Mouse (Mus musculus) C2C12 (cell line): ENCODE data around the gene Shcbp1l. TPM values are rescaled to one million over a fixed set of nuclear protein-coding genes. Genes with fewer than 3 reads are reported as not detected.

Experiments
- H3K27me3 ChIP-seq: one replicate; pipeline ENCODE4 v1.6.1; 2011; ENCODE audit not compliant: control insufficient read depth, insufficient read depth, insufficient read length
- H3K36me3 ChIP-seq: one replicate; pipeline ENCODE4 v1.6.1; 2011; ENCODE audit not compliant: control insufficient read depth, insufficient read depth
- H3K4me3 ChIP-seq: one replicate; pipeline ENCODE4 v1.5.1; 2011; ENCODE audit warnings: mild to moderate bottlenecking, control low read depth; ENCODE audit not compliant: poor library complexity, insufficient read depth, severe bottlenecking
- H3K79me2 ChIP-seq: one replicate; pipeline ENCODE4 v1.6.1; 2011; ENCODE audit not compliant: control insufficient read depth, insufficient read depth
- H3K79me3 ChIP-seq: one replicate; pipeline ENCODE4 v1.6.1; 2011; ENCODE audit warnings: low read depth, control low read depth
- H3ac ChIP-seq: one replicate; pipeline ENCODE3; 2011; ENCODE audit warnings: low read depth; ENCODE audit not compliant: control insufficient read depth, insufficient read length
- CEBPB ChIP-seq: IDR thresholded peaks from one replicate; pipeline ENCODE4 v1.6.1; 2011; ENCODE audit warnings: low read depth, mild to moderate bottlenecking, control low read depth, moderate library complexity
- CTCF ChIP-seq: IDR thresholded peaks from one replicate; pipeline ENCODE4 v1.5.1; 2011; ENCODE audit not compliant: control insufficient read depth, insufficient read depth, insufficient read length
- FOSL1 ChIP-seq: IDR thresholded peaks from one replicate; pipeline ENCODE4 v1.8.0; 2011; ENCODE audit warnings: mild to moderate bottlenecking, low read length; ENCODE audit not compliant: poor library complexity, insufficient read depth, severe bottlenecking
- MAX ChIP-seq: IDR thresholded peaks from one replicate; pipeline ENCODE4 v1.6.1; 2011; ENCODE audit warnings: mild to moderate bottlenecking, control low read depth
- MYOD1 ChIP-seq: IDR thresholded peaks from one replicate; pipeline ENCODE4 v1.6.1; 2011; ENCODE audit warnings: low read depth; ENCODE audit not compliant: control insufficient read depth, insufficient read length
- MYOG ChIP-seq: IDR thresholded peaks from one replicate; pipeline ENCODE4 v1.6.1; 2011; ENCODE audit not compliant: control insufficient read depth, insufficient read length; ENCODE audit errors: extremely low read depth
- USF1 ChIP-seq: IDR thresholded peaks from one replicate; pipeline ENCODE4 v1.6.1; 2011; ENCODE audit warnings: low read depth, mild to moderate bottlenecking, control low read depth, moderate library complexity
- polyA plus RNA-seq: library from polyadenylated mRNA; unstranded; fragments of >200 nt; fragmentation: generic; extraction: Trizol; gene quantifications from one replicate; pipeline ENCODE4 v1.2.1, GENCODE M21; 2012; ENCODE audit warnings: missing spikeins

Shcbp1l gene
- polyA plus RNA-seq, 1 experiment: 0.08 TPM

GRCm38 (mm10) chr1:153431701-153432100 lies 6.7 kb downstream of the Shcbp1l start:
- TF ChIP-seq MAX (no peak), MYOD1 (no peak), CTCF (no peak), CEBPB (no peak), MYOG (no peak), FOSL1 (no peak)
- H3K4me3 ChIP-seq: no peak overlapping the region
- H3K79me3 ChIP-seq: no peaks in the 10 kb centered on the region
- no peaks in the 10 kb centered on the region for H3K79me2 ChIP-seq
- H3ac ChIP-seq: no peak overlapping the region
- peaks cover 5% of the 10 kb centered on the region for H3K27me3 ChIP-seq
- H3K36me3 ChIP-seq: no peaks in the 10 kb centered on the region

DNA sequence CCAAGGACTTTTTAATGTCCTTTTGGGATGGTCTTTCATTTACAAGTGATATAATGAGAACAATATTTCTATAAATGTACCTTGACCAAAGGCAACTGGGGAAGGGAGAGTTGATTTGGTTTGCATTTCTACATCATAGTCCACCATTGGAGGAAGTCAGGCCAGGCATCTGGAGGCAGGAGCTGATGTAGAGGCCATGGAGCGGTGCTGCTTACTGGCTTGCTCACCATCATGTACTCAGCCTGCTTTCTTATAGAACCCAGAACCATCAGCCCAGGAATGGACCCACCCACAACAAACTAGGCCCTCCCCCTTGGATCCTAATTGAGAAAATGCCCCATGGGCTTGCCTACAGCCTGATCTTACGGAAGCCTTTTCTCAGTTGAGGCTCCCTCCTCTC lies 7.4 kb downstream of the Shcbp1l start:
- no peaks in the 10 kb centered on the region for H3K36me3 ChIP-seq
- no peak overlapping the region for H3ac ChIP-seq
- H3K79me3 ChIP-seq: no peaks in the 10 kb centered on the region
- no peaks in the 10 kb centered on the region for H3K79me2 ChIP-seq
- peaks cover 5% of the 10 kb centered on the region for H3K27me3 ChIP-seq
- TF ChIP-seq MYOG (no peak), FOSL1 (no peak), CTCF (no peak), USF1 (no peak), MAX (no peak), CEBPB (no peak), MYOD1 (no peak)
- no peak overlapping the region for H3K4me3 ChIP-seq

DNA sequence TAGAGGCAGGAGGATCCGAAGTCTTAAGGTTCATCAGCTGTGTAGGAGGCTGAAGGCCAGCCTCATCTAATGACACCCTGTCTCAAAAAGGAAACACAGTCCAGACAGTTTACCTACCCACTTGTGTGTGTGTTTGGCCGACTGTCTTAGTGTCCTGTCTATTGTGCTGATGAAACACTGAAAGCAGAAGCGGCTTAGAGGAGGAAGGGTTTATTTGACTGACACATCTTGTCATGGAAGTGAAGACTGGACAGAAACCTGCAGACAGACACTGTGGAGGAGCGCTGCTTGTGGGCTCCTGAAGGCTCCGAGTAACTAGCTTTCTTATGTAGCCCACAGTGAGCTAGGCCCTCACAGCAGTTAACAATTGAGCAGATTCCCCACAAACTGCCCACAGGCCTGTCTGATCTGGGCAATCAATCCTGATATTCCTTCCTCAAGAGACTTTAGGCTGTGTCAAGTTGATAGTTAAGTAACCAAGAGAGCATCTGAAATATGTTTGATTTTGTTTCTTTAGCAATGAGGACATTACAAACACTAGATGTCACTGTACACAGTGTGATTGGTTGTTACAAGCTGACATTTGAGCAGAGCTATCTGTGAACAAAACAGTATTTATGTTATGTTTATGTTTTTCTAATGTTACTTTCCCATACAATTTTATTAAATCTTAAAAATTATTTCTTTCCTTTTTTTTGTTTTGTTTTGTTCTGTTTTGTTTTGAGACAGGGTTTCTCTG lies 9.1 kb downstream of the Shcbp1l start:
- Histone ChIP-seq H3K79me2 (no peaks in the 10 kb centered on the region), H3K27me3 (no peaks in the 10 kb centered on the region), H3K36me3 (no peaks in the 10 kb centered on the region), H3ac (no peak overlapping the region), H3K4me3 (no peak overlapping the region), H3K79me3 (no peaks in the 10 kb centered on the region)
- TF ChIP-seq USF1: no peak
- TF ChIP-seq MAX: no peak
- no peak for TF ChIP-seq CEBPB
- TF ChIP-seq CTCF: no peak
- TF ChIP-seq MYOD1: no peak
- TF ChIP-seq FOSL1: no peak
- no peak for TF ChIP-seq MYOG

DNA sequence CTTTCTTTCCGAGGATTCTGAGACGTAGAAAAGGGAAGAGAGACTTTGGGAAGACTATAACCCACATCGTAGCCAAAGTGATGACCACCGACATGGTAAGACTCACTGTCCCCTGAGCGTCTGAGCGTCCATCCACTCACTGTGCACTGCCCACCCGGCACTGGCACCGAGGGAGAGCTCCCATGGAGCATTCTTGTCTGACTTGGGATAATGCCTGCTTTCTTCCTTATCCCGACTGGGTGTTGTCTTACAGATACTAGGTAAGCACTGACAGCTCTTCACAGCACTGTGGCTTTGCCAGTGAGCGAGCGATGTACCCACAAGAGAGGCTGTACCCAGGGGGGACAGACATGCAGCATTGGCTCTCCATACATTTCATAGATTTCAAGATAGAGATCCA lies 12.6 kb downstream of the Shcbp1l start:
- Histone ChIP-seq H3K79me3 (no peaks in the 10 kb centered on the region), H3K36me3 (no peaks in the 10 kb centered on the region), H3K27me3 (no peaks in the 10 kb centered on the region), H3ac (no peak overlapping the region), H3K4me3 (no peak overlapping the region), H3K79me2 (no peaks in the 10 kb centered on the region)
- no peak for TF ChIP-seq CEBPB
- TF ChIP-seq CTCF: no peak
- no peak for TF ChIP-seq MYOD1
- no peak for TF ChIP-seq USF1
- TF ChIP-seq FOSL1: no peak
- TF ChIP-seq MAX: no peak

DNA sequence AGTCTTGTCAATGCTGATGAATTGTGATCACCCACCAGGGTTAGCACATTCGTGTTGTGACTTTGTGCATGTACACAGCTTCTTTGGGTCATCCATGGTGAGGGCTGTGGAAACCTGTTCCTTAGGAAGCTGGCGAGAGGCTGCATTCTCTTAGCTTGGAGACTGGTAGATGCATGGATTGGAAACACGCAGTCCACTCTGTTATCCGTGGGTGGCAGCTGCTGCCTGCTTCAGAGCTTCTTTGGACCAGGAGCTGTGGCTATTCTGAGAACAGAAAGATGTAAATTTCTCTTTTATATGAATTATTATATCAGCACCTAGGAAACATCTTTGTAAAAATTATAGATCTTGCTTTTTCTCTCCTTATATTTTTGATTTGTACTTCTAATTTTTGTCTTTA lies 15.8 kb downstream of the Shcbp1l start:
- Histone ChIP-seq H3K27me3 (no peaks in the 10 kb centered on the region), H3K4me3 (no peak overlapping the region), H3K36me3 (no peaks in the 10 kb centered on the region), H3K79me2 (no peaks in the 10 kb centered on the region), H3ac (no peak overlapping the region), H3K79me3 (no peaks in the 10 kb centered on the region)
- no peak for TF ChIP-seq MYOD1
- TF ChIP-seq MYOG: no peak
- TF ChIP-seq CEBPB: no peak

- Histone ChIP-seq H3K27me3 (no peaks in the 10 kb centered on the region), H3K4me3 (no peak overlapping the region), H3K79me2 (no peaks in the 10 kb centered on the region), H3K36me3 (no peaks in the 10 kb centered on the region), H3K79me3 (no peaks in the 10 kb centered on the region), H3ac (no peak overlapping the region)
- TF ChIP-seq CEBPB (no peak), CTCF (no peak), USF1 (no peak), FOSL1 (no peak), MYOD1 (no peak), MAX (no peak), MYOG (no peak)
Measured at GRCm38 (mm10) chr1:153441656-153442055, 16.7 kb downstream of the Shcbp1l start.
